Mouse (Mus musculus) midbrain, postnatal 0 days (tissue): Measurements from ENCODE around the gene Reep3. TPM values are rescaled to one million over a fixed set of nuclear protein-coding genes. Genes with fewer than 3 reads are reported as not detected.
A peak's percentile ranks its signal among the peaks of the same experiment; 100 is the strongest.

Experiments
- ATAC-seq: fragments of 200-750 bp; cut with Nextera tagmentation; 2 replicates; pipeline ENCODE4 v1.8.0; 2017; ENCODE audit warnings: moderate number of reproducible peaks, mild to moderate bottlenecking, moderate TSS enrichment, moderate library complexity; ENCODE audit not compliant: low FRiP score
- DNase-seq: peaks from one replicate; pipeline ENCODE4 v3.0.0-alpha.2; 2015; ENCODE audit warnings: low spot score
- H3K27ac ChIP-seq: fragments of 300-500 bp; sonication (generic); 2 replicates; pipeline ENCODE4 v1.5.1; 2014; ENCODE audit warnings: low read depth, mild to moderate bottlenecking, low read length, mixed read lengths
- H3K27me3 ChIP-seq: fragments of 300-500 bp; sonication (generic); 2 replicates; pipeline ENCODE4 v1.6.1; 2014; ENCODE audit warnings: low read length, control low read depth, mixed read lengths; ENCODE audit not compliant: insufficient read depth
- H3K36me3 ChIP-seq: fragments of 300-500 bp; sonication (generic); 2 replicates; pipeline ENCODE4 v1.6.1; 2014; ENCODE audit warnings: low read length, control low read depth, mixed read lengths; ENCODE audit not compliant: insufficient read depth
- H3K4me1 ChIP-seq: fragments of 300-500 bp; sonication (generic); 2 replicates; pipeline ENCODE4 v1.6.1; 2014; ENCODE audit warnings: mild to moderate bottlenecking, control low read depth, antibody characterized with exemption, low read length, mixed read lengths; ENCODE audit not compliant: insufficient read depth
- H3K4me2 ChIP-seq: fragments of 300-500 bp; sonication (generic); 2 replicates; pipeline ENCODE4 v1.6.1; 2014; ENCODE audit warnings: low read depth, mild to moderate bottlenecking, low read length, mixed read lengths; ENCODE audit not compliant: poor library complexity, severe bottlenecking
- H3K4me3 ChIP-seq: fragments of 300-500 bp; sonication (generic); 2 replicates; pipeline ENCODE4 v1.5.1; 2014; ENCODE audit warnings: low read depth, mild to moderate bottlenecking, low read length, moderate library complexity
- H3K9ac ChIP-seq: fragments of 300-500 bp; sonication (generic); replicated peaks from 2 replicates; pipeline ENCODE4 v1.6.1; 2014; ENCODE audit warnings: mild to moderate bottlenecking, low read length, moderate library complexity, mixed read lengths; ENCODE audit not compliant: poor library complexity, severe bottlenecking
- H3K9me3 ChIP-seq: fragments of 300-500 bp; sonication (generic); 2 replicates; pipeline ENCODE4 v1.6.1; 2016; ENCODE audit warnings: low read length, control low read depth
- CTCF ChIP-seq: IDR thresholded peaks from 2 replicates; pipeline ENCODE4 v1.5.1; 2016; ENCODE audit warnings: antibody characterized with exemption, mild to moderate bottlenecking
- WGBS: fragments of 180-500 bp; shearing (Covaris S2); extraction: QIAGEN DNeasy Blood & Tissue Kit; methylation state at CpG from one replicate; pipeline ENCODE4 v1.1.7; 2014; 5-methylcytosine and 5-hydroxymethylcytosine counted together
- polyA plus RNA-seq: library from polyadenylated mRNA; unstranded; fragments of >200 nt; fragmentation: Nextera tagmentation; extraction: Ambion mirVana; gene quantifications from 2 replicates; pipeline ENCODE4 v1.2.1, GENCODE M21; 2015
- total RNA-seq: library from RNA; depleted of rRNA; stranded (reverse); fragments of >200 nt; gene quantifications from 2 replicates; pipeline ENCODE4 v1.2.3, GENCODE M21; 2014

Gene Reep3
- total and polyA plus RNA-seq, 2 experiments from 2014 or later: 26.6 to 28.1 TPM

- no peak overlapping the region for H3K4me2 ChIP-seq
- no peak overlapping the region for H3K4me3 ChIP-seq
- H3K36me3 ChIP-seq: no peaks in the 10 kb centered on the region
- H3K27me3 ChIP-seq: no peaks in the 10 kb centered on the region
- H3K9ac ChIP-seq: no peak overlapping the region
- H3K9me3 ChIP-seq: no peaks in the 10 kb centered on the region
- ATAC-seq (no peak), DNase-seq (no peak)
- no peak for TF ChIP-seq CTCF
- no peak overlapping the region for H3K27ac ChIP-seq
- 92% methylated on average over 13 of the region's 13 CpGs for WGBS
- no peaks in the 10 kb centered on the region for H3K4me1 ChIP-seq
Measured at GRCm38 (mm10) chr10:67021494-67021893, 75.3 kb downstream of the Reep3 start.

- WGBS: 47% methylated on average over 6 of the region's 6 CpGs
- no peaks in the 10 kb centered on the region for H3K36me3 ChIP-seq
- H3K9me3 ChIP-seq: no peaks in the 10 kb centered on the region
- H3K27ac ChIP-seq: no peak overlapping the region
- DNase-seq (peak; percentile 67), ATAC-seq (no peak)
- H3K4me1 ChIP-seq: no peaks in the 10 kb centered on the region
- H3K4me2 ChIP-seq: no peak overlapping the region
- no peak overlapping the region for H3K9ac ChIP-seq
- no peaks in the 10 kb centered on the region for H3K27me3 ChIP-seq
- TF ChIP-seq CTCF: no peak
- H3K4me3 ChIP-seq: no peak overlapping the region
Measured at GRCm38 (mm10) chr10:67018875-67019274, 77.9 kb downstream of the Reep3 start.

- Histone ChIP-seq H3K4me3 (no peak overlapping the region), H3K4me2 (no peak overlapping the region), H3K36me3 (no peaks in the 10 kb centered on the region), H3K9ac (no peak overlapping the region), H3K4me1 (no peaks in the 10 kb centered on the region), H3K27me3 (no peaks in the 10 kb centered on the region), H3K27ac (no peak overlapping the region), H3K9me3 (no peaks in the 10 kb centered on the region)
- no peak for DNase-seq
- WGBS: 92% methylated on average over 4 of the region's 4 CpGs
- TF ChIP-seq CTCF: no peak
- no peak for ATAC-seq
Measured at GRCm38 (mm10) chr10:67017891-67018290, 78.9 kb downstream of the Reep3 start.

- WGBS: 72% methylated on average over 2 of the region's 2 CpGs
Measured at GRCm38 (mm10) chr10:67017315-67017714, 79.4 kb downstream of the Reep3 start.

GRCm38 (mm10) chr10:67016615-67017278 lies 80.0 kb downstream of the Reep3 start:
- Histone ChIP-seq H3K36me3 (no peaks in the 10 kb centered on the region), H3K27me3 (no peaks in the 10 kb centered on the region), H3K27ac (no peak overlapping the region), H3K9ac (no peak overlapping the region), H3K9me3 (no peaks in the 10 kb centered on the region), H3K4me1 (no peaks in the 10 kb centered on the region), H3K4me3 (no peak overlapping the region), H3K4me2 (no peak overlapping the region)
- WGBS: 94% methylated on average over 4 of the region's 4 CpGs
- no peak for DNase-seq
- no peak for TF ChIP-seq CTCF
- no peak for ATAC-seq

More at GRCm38 (mm10) chr10:67017315-67017714, 79.4 kb downstream of the Reep3 start:
- Histone ChIP-seq H3K36me3 (no peaks in the 10 kb centered on the region), H3K4me3 (no peak overlapping the region), H3K4me2 (no peak overlapping the region), H3K9ac (no peak overlapping the region), H3K27ac (no peak overlapping the region), H3K4me1 (no peaks in the 10 kb centered on the region), H3K27me3 (no peaks in the 10 kb centered on the region), H3K9me3 (no peaks in the 10 kb centered on the region)
- no peak for ATAC-seq
- no peak for TF ChIP-seq CTCF
- no peak for DNase-seq

GRCm38 (mm10) chr10:67014746-67015145 lies 82.0 kb downstream of the Reep3 start:
- Histone ChIP-seq H3K4me1 (no peaks in the 10 kb centered on the region), H3K4me2 (no peak overlapping the region), H3K9ac (no peak overlapping the region), H3K9me3 (no peaks in the 10 kb centered on the region), H3K27me3 (no peaks in the 10 kb centered on the region), H3K36me3 (no peaks in the 10 kb centered on the region), H3K4me3 (no peak overlapping the region), H3K27ac (no peak overlapping the region)
- 86% methylated on average over 12 of the region's 12 CpGs for WGBS
- ATAC-seq (no peak), DNase-seq (no peak)
- TF ChIP-seq CTCF: no peak
